Mouse (Mus musculus): ENCODE measurements around the gene Hyal3. TPM values are rescaled to one million over a fixed set of nuclear protein-coding genes. Genes with fewer than 3 reads are reported as not detected.

The Hyal3 gene
- total RNA-seq, 2 experiments from 2014 or later, result 1.5 to 2.1 TPM

GRCm38 (mm10) chr9:107612191-107612944 is 31.8 kb downstream of the Hyal3 start:
- DNase-seq, result peak; percentile 100
- intact Hi-C loops (cut with DNase I), result no loop called here

- no peak for DNase-seq
- intact Hi-C loops (cut with DNase I), result no loop called here
Measured at GRCm38 (mm10) chr9:107612945-107613569, 32.4 kb downstream of the Hyal3 start.

GRCm38 (mm10) chr9:107615035-107615434 is 34.4 kb downstream of the Hyal3 start:
- no peak for DNase-seq
- intact Hi-C loops (cut with DNase I), result no loop called here

GRCm38 (mm10) chr9:107617461-107617860 is 36.8 kb downstream of the Hyal3 start:
- intact Hi-C loops (cut with DNase I), result no loop called here
- DNase-seq, result no peak

GRCm38 (mm10) chr9:107618098-107618497 is 37.5 kb downstream of the Hyal3 start:
- intact Hi-C loops (cut with DNase I), result no loop called here
- DNase-seq, result no peak

GRCm38 (mm10) chr9:107618778-107619545 is 38.3 kb downstream of the Hyal3 start:
- DNase-seq, result no peak
- intact Hi-C loops (cut with DNase I), result no loop called here

GRCm38 (mm10) chr9:107619546-107619879 is 38.9 kb downstream of the Hyal3 start:
- DNase-seq, result no peak
- intact Hi-C loops (cut with DNase I), result no loop called here

GRCm38 (mm10) chr9:107620954-107621353 is 40.3 kb downstream of the Hyal3 start:
- DNase-seq, result no peak
- intact Hi-C loops (cut with DNase I), result no loop called here

- no peak for DNase-seq
- intact Hi-C loops (cut with DNase I), result no loop called here
Measured at GRCm38 (mm10) chr9:107624539-107624938, 43.9 kb downstream of the Hyal3 start.

- intact Hi-C loops (cut with DNase I), result no loop called here
- DNase-seq, result no peak
Measured at GRCm38 (mm10) chr9:107624951-107625350, 44.3 kb downstream of the Hyal3 start.

GRCm38 (mm10) chr9:107625351-107626128 is 44.9 kb downstream of the Hyal3 start:
- intact Hi-C loops (cut with DNase I), result no loop called here
- no peak for DNase-seq

- intact Hi-C loops (cut with DNase I), result no loop called here
- no peak for DNase-seq
Measured at GRCm38 (mm10) chr9:107626158-107626843, 45.7 kb downstream of the Hyal3 start.

- intact Hi-C loops (cut with DNase I), result no loop called here
Measured at GRCm38 (mm10) chr9:107626844-107627277, 46.2 kb downstream of the Hyal3 start.

GRCm38 (mm10) chr9:107627387-107628255 is 47.0 kb downstream of the Hyal3 start:
- DNase-seq, result no peak
- intact Hi-C loops (cut with DNase I), result no loop called here

More at GRCm38 (mm10) chr9:107626844-107627277, 46.2 kb downstream of the Hyal3 start:
- DNase-seq, result peak; percentile 95

- no peak for DNase-seq
- intact Hi-C loops (cut with DNase I), result no loop called here
Measured at GRCm38 (mm10) chr9:107628721-107629410, 48.2 kb downstream of the Hyal3 start.

- intact Hi-C loops (cut with DNase I), result no loop called here
- DNase-seq, result no peak
Measured at GRCm38 (mm10) chr9:107629411-107629730, 48.8 kb downstream of the Hyal3 start.

GRCm38 (mm10) chr9:107629901-107630425 is 49.3 kb downstream of the Hyal3 start:
- DNase-seq, result peak; percentile 48
- intact Hi-C loops (cut with DNase I), result no loop called here

GRCm38 (mm10) chr9:107630576-107630975 is 50.0 kb downstream of the Hyal3 start:
- intact Hi-C loops (cut with DNase I), result no loop called here
- DNase-seq, result peak; percentile 84

Measured in left cerebral cortex, postnatal 4 days (tissue).